Mouse (Mus musculus): ENCODE data around the gene Erap1. TPM values are rescaled to one million over a fixed set of nuclear protein-coding genes. Genes with fewer than 3 reads are reported as not detected.
A peak's percentile ranks its signal among the peaks of the same experiment; 100 is the strongest.
"Not testable (repeated sequence)": the region's sequence is repeated elsewhere in the genome, so short reads cannot be mapped to it uniquely, and the experiment has no call there.

The Erap1 gene
- polyA plus RNA-seq (2012; rRNA removed), result 7.8 and 7.9 TPM in 2 replicates

DNA sequence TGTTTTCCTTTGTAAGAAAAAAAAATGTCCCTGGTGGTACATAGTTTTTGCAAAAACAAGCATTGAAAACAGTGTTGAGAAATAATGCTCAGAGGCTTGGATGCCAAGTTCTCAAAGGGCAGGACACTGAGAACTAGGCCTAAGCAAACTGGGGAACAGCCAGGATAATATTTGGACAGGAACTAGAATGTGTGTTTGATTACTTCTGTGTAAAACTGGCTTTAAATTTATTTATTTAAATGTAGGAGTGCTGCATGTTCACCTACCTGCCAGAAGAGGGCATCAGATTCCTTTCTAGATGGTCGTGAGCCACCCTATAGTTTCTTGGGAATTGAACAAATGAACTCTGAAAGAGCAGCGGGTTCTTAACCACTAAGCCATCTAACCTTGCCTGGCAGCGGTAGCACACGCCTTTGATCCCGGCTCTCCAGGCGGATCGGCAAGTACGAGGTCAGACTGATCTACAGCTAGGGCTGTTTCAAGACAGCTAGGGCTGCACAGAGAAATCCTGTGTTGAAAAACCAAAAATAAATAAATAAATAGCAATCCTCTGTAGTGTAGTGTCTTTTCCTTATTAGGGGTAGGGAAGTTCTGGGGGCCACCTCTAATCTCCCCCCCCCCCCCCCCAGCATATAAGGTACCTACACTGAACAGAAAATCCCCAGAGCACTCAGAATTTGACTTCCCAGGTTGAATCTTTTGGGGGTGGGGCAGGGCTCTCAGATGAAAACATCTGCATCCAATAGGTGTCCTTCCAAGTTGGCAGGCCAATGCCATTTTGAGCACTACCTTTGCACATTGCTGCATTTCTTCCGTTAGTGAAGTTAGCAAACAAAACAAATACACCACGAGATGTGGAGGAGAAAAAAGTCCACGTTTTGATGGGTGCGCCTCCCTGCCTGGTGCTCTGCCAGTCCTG lies at the start of gene Erap1:
Gene Erap1, plus strand, starts transcription at position 776 of the 919 bp plus-strand sequence.
- Histone ChIP-seq H3K27ac (ENCODE audit: insufficient read depth, low read length) (peak within 1 kb of the TSS; percentile 41), H3K4me1 (ENCODE audit: control insufficient read depth, insufficient read depth, low read length) (no peaks in the 10 kb centered on the region; the same call in 1 of the 2 replicates), H3K4me3 (ENCODE audit: insufficient read depth, low read length) (peak within 1 kb of the TSS; percentile 73)
- no peak for TF ChIP-seq POLR2A (IDR thresholded peaks at IDR 0.05; ENCODE audit: extremely low read depth, insufficient read depth, low read length)
- TF ChIP-seq CTCF (IDR thresholded peaks at IDR 0.05; ENCODE audit: extremely low read depth, insufficient read depth, low read length), result peak; percentile 66

DNA sequence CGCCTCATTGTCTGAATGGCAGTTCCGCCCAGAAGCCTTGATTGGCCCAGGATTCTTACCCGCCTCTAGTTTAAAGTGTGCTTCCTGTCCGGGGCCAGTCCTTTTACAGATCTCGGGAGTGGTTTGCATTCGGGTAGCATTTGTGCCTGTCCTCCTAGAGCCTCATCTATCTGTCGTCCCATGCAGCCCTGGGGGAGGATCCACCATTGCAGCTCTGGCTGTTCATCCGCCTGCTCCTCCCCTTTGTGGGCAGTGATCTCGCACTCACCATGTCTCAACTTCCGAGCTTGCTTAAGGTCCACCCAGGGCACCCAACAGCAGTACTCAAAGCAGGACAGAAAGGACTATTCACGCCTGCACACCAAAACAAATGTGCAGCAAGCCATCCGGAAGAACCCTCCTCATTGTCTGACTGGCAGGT lies 48.0 kb upstream of the Erap1 start:
- H3K27ac ChIP-seq (ENCODE audit: insufficient read depth, low read length); H3K4me3 ChIP-seq (ENCODE audit: insufficient read depth, low read length); H3K4me1 ChIP-seq (ENCODE audit: control insufficient read depth, insufficient read depth, low read length): not testable (repeated sequence)

DNA sequence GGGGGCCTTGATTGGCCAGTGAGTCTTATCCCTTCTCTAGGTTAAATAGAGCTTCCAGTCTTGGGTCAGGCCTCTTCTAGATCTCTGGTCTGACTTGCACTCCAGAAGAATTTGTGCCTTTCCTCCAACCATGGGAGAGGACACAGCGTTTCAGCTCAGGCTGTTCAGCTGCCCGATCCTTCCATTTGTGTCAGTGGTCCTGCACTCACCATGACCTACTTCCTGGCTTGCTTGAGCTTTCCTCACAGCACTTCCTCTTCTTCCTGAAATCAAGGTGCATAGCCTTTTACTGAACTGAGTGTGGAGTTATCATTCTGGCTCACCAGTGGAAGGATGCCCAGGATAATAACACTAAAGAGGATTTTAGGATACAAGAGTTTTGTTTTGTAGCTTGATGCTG lies 47.5 kb upstream of the Erap1 start:
- H3K4me1 ChIP-seq (ENCODE audit: control insufficient read depth, insufficient read depth, low read length); H3K4me3 ChIP-seq (ENCODE audit: insufficient read depth, low read length); H3K27ac ChIP-seq (ENCODE audit: insufficient read depth, low read length): not testable (repeated sequence)

DNA sequence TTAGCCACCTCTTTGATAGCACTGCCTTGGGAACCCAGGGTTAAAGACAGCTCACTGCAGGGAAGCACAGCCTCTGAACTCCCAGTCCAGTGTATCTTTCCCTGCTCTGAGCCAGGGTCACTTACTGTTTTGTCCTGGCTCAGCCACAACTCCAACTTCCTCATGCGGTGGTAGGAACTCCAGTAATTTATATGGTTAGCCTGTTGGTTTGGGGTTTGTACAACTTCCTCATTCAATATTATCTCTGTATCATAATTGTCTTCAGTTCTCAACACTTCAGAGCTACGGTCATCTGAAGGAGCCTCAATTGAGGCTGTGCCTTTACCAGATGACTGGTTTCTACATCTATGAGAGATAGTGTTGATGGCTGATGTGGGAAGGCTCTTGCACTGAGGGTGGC lies 42.3 kb upstream of the Erap1 start:
- H3K4me1 ChIP-seq (ENCODE audit: control insufficient read depth, insufficient read depth, low read length); H3K27ac ChIP-seq (ENCODE audit: insufficient read depth, low read length); H3K4me3 ChIP-seq (ENCODE audit: insufficient read depth, low read length): not testable (repeated sequence)

DNA sequence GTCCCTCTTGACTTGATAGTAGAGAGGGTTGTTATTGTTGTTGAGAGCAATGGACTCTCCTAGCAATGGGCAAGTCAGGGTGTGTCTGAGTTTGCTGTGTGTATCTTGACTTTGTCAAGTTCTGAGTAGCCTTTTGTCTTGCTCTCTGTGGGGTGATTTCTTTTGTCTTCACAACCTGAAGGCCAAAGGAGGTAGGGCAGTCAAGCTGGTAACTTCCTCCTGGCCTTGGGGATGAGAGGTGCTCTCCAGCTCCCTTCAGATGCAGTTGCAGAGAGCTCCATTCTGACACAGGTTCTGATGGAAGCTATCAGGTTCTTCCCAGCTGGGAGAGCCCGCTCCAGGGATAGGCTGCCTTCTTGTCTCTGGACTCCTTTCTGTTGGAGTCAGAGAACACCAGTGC lies 37.6 kb upstream of the Erap1 start:
- H3K4me1 ChIP-seq (ENCODE audit: control insufficient read depth, insufficient read depth, low read length); H3K4me3 ChIP-seq (ENCODE audit: insufficient read depth, low read length); H3K27ac ChIP-seq (ENCODE audit: insufficient read depth, low read length): not testable (repeated sequence)

DNA sequence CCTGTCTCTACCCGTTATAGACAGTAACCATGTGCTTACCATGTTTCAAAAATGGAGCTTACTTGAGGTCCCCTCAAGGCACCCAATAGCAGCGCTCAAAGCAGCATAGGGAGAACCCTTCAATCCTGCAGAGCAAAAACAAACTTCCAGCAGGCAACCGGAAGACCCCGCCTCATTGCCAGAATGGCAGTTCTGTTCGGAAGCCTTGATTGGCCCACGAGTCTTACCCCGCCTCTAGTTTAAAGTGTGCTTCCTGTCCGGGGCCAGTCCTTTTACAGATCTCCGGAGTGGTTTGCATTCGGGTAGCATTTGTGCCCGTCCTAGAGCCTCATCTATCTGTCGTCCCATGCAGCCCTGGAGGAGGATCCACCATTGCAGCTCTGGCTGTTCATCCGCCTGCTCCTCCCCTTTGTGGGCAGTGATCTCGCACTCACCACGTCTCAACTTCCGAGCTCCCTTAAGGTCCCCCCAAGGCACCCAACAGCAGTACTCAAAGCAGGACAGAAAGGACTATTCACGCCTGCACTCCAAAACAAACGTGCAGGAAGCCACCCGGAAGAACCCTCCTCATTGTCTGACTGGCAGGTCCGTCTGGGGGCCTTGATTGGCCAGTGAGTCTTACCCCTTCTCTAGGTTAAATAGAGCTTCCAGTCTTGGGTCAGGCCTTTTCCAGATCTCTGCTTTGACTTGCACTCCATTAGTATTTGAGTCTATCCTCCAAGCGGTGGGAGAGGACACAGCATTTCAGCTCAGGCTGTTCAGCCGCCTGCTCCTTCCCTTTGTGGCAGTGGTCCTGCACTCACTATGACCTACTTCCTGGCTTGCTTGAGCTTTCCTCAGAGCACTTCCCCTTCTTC lies 22.0 kb upstream of the Erap1 start:
- Histone ChIP-seq H3K4me3 (ENCODE audit: insufficient read depth, low read length) (peak overlapping the region; percentile 40), H3K27ac (ENCODE audit: insufficient read depth, low read length) (peak overlapping the region; percentile 11; the same call in 1 of the 2 replicates)
- not testable (repeated sequence) for H3K4me1 ChIP-seq (ENCODE audit: control insufficient read depth, insufficient read depth, low read length)
- TF ChIP-seq POLR2A (IDR thresholded peaks at IDR 0.05; ENCODE audit: extremely low read depth, insufficient read depth, low read length), result peak; percentile 34; the same call in 1 of the 2 replicates

DNA sequence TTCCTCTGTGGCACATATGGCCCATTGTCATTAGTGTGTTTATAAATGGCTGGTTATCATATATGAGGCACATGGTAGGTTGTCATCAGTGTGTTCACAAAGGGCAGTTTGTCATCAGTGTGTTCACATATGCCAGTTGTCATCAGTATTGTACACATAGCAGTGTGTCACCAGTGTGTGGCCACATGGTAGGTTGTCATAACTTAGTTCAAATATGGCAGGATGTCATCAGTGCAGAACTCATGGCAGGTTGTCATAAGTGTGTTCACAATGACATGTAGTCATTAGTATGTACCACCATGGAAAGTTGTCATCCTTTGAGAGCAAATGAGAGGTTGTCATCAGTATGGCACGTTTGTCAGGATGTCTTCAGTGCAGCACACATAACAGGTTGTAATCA lies 7.0 kb upstream of the Erap1 start:
- Histone ChIP-seq H3K27ac (ENCODE audit: insufficient read depth, low read length) (no peak overlapping the region), H3K4me3 (ENCODE audit: insufficient read depth, low read length) (no peak overlapping the region), H3K4me1 (ENCODE audit: control insufficient read depth, insufficient read depth, low read length) (no peaks in the 10 kb centered on the region)
- TF ChIP-seq POLR2A (IDR thresholded peaks at IDR 0.05; ENCODE audit: extremely low read depth, insufficient read depth, low read length) (no peak), CTCF (IDR thresholded peaks at IDR 0.05; ENCODE audit: extremely low read depth, insufficient read depth, low read length) (no peak)

DNA sequence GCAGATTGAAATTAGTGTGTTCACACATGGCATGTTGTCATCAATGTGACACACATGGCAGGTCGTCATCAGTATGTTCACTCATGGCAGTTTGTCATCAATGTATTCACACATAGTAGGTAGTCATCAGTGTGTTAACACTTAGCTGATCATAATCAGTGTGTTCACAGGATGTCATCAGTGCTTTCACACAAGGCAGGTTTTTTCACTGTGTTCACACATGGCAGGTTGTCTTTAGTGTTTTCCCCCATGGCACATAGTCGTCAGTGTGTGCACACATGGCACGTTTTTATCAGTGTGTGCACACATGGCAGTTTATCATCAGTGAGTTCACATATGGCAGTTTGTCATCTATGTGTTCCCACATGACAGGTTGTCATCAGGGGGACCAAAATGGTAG lies 6.5 kb upstream of the Erap1 start:
- no peak overlapping the region for H3K4me3 ChIP-seq (ENCODE audit: insufficient read depth, low read length)
- H3K4me1 ChIP-seq (ENCODE audit: control insufficient read depth, insufficient read depth, low read length), result no peaks in the 10 kb centered on the region
- TF ChIP-seq CTCF (IDR thresholded peaks at IDR 0.05; ENCODE audit: extremely low read depth, insufficient read depth, low read length) (no peak), POLR2A (IDR thresholded peaks at IDR 0.05; ENCODE audit: extremely low read depth, insufficient read depth, low read length) (no peak)
- no peak overlapping the region for H3K27ac ChIP-seq (ENCODE audit: insufficient read depth, low read length)

DNA sequence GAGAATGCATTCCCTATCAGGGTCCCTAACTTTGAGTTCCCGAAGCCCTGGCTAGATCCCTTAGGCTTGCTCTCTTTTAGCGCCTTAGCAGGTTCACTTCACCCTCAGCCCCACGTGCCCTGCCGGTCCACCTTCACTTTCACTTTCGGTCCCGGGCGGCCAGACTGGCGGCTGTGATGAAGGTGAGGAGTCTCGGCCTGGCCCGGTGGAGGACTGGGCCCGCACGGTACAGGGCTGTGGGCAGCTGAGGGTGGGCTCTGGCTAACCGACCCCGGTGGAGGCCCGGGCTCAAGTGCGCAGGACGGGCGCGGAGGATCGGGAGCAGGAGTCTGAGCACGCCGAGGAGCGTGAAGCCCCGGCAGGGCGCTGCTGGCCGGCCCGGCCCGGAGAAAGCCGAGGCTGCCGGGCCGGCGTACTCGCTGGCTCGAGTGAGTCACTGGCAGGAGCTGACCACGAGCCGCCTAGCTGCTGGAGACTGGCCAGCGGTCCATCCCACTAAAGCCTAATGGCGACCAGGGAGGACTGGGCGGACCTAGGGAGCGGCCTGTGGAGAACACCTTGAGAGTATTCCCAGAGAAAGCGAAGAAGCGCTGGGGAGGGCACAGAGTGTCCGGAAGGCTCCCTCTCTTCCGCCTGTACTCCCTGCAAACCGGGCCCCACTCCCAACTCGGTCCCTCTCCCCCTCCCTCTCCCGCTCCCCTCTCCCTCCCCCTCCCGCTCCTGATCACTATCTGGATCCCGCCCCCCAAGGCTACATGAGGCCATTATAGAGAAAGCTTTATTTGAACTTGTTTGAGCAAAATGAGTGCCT lies 549 bp downstream of the Erap1 start:
- TF ChIP-seq CTCF (IDR thresholded peaks at IDR 0.05; ENCODE audit: extremely low read depth, insufficient read depth, low read length), result no peak
- H3K27ac ChIP-seq (ENCODE audit: insufficient read depth, low read length), result peak overlapping the region; percentile 41

DNA sequence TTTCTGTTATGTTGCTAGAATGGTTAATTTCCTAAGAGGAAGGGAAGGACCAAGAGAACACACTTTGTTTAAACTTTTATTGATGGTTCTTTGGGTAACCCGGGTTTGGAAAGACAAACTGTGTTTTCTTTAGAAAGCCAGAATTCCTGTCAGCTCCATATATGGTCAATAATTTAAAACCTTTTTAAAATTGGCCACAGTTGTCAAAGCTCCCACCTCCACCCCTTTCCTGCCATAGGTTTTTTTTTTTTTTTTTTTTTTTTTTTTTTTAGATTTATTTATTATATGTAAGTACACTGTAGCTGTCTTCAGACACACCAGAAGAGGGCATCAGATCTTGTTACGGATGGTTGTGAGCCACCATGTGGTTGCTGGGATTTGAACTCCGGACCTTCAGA lies 1.2 kb downstream of the Erap1 start:
- not testable (repeated sequence) for H3K4me1 ChIP-seq (ENCODE audit: control insufficient read depth, insufficient read depth, low read length); H3K27ac ChIP-seq (ENCODE audit: insufficient read depth, low read length)
- peak overlapping the region; percentile 73 for H3K4me3 ChIP-seq (ENCODE audit: insufficient read depth, low read length)

More for the DNA sequence above, 549 bp downstream of the Erap1 start:
- H3K4me1 ChIP-seq (ENCODE audit: control insufficient read depth, insufficient read depth, low read length), result no peaks in the 10 kb centered on the region; the same call in 1 of the 2 replicates
- H3K4me3 ChIP-seq (ENCODE audit: insufficient read depth, low read length), result peak overlapping the region; percentile 73
